8 mouse cellular contexts compared by ENCODE assay signal in genomic region chr7:16931968-16932627, GRCm38 (mm10). TPM values are rescaled to one million over a fixed set of nuclear protein-coding genes. Genes with fewer than 3 reads are reported as not detected.
DNase-seq lines count a peak whose midpoint lies in the region; ATAC-seq lines count a peak whose summit lies in the region.

No protein-coding gene starts in this region.

- no peak overlapping the region for H3K9ac ChIP-seq in heart, embryonic 15.5 days
- no peak overlapping the region for H3K9ac ChIP-seq in liver, embryonic 16.5 days (ENCODE audit: low read depth, low read length)
- no peak overlapping the region for H3K9ac ChIP-seq in neural tube, embryonic 14.5 days (replicated peaks; ENCODE audit: low read depth, low read length)

- no peaks in the 10 kb centered on the region for H3K9me3 ChIP-seq in heart, embryonic 15.5 days (replicated peaks)
- no peaks in the 10 kb centered on the region for H3K9me3 ChIP-seq in liver, embryonic 16.5 days (replicated peaks; ENCODE audit: control insufficient read depth, low read length)
- no peaks in the 10 kb centered on the region for H3K9me3 ChIP-seq in neural tube, embryonic 14.5 days (ENCODE audit: control insufficient read depth, low read length)

- ATAC-seq in erythroblast, adult 5-6 weeks (replicated peaks; ENCODE audit: low FRiP score, poor library complexity, severe bottlenecking), result peak; percentile 88
- ATAC-seq in heart, embryonic 15.5 days (replicated peaks; ENCODE audit: insufficient number of reproducible peaks, insufficient read depth, low FRiP score, low read depth), result peak; percentile 61
- peak; percentile 64 for ATAC-seq in liver, embryonic 16.5 days (ENCODE audit: low read depth)
- ATAC-seq in neural tube, embryonic 14.5 days (ENCODE audit: low read depth), result peak; percentile 66

- 0 out of 2 replicates have a peak, but pooled peaks cover 2% of the 10 kb centered on the region for H3K4me1 ChIP-seq in heart, embryonic 15.5 days (replicated peaks)
- H3K4me1 ChIP-seq in liver, embryonic 16.5 days (ENCODE audit: control insufficient read depth, low read depth, low read length), result no peaks in the 10 kb centered on the region
- H3K4me1 ChIP-seq in neural tube, embryonic 14.5 days (ENCODE audit: control insufficient read depth, insufficient read depth, low read length), result 0 out of 2 replicates have a peak, but pooled peaks cover 4% of the 10 kb centered on the region

- DNase-seq in ES-CJ7 (ENCODE audit: low read depth, low spot score), result peak; percentile 84
- peak; percentile 96 for DNase-seq in brain, adult 2 months (ENCODE audit: low read depth, low spot score)
- DNase-seq in kidney, postnatal 14 days, result peak; percentile 88
- DNase-seq in thymus, postnatal 0 days (ENCODE audit: low spot score), result peak; percentile 87

- no peak overlapping the region for H3K4me2 ChIP-seq in heart, embryonic 15.5 days
- no peak overlapping the region for H3K4me2 ChIP-seq in liver, embryonic 16.5 days (ENCODE audit: low read depth, low read length)
- H3K4me2 ChIP-seq in neural tube, embryonic 14.5 days (ENCODE audit: low read depth, low read length), result no peak overlapping the region

- WGBS in heart, embryonic 15.5 days, result 20% methylated on average over 14 of the region's 14 CpGs
- WGBS in liver, embryonic 16.5 days (ENCODE audit: insufficient replicate concordance), result 19% methylated on average over 14 of the region's 14 CpGs
- WGBS in neural tube, embryonic 14.5 days, result 22% methylated on average over 14 of the region's 14 CpGs

- H3K4me3 ChIP-seq in heart, embryonic 15.5 days, result no peak overlapping the region
- H3K4me3 ChIP-seq in liver, embryonic 16.5 days (ENCODE audit: low read depth, low read length), result no peak overlapping the region
- no peak overlapping the region for H3K4me3 ChIP-seq in neural tube, embryonic 14.5 days (ENCODE audit: low read depth, low read length)

- no peaks in the 10 kb centered on the region for H3K36me3 ChIP-seq in heart, embryonic 15.5 days
- no peaks in the 10 kb centered on the region for H3K36me3 ChIP-seq in liver, embryonic 16.5 days (ENCODE audit: control insufficient read depth, insufficient read depth)
- H3K36me3 ChIP-seq in neural tube, embryonic 14.5 days (ENCODE audit: control insufficient read depth, insufficient read depth, low read length), result no peaks in the 10 kb centered on the region

- no peaks in the 10 kb centered on the region for H3K27me3 ChIP-seq in heart, embryonic 15.5 days
- H3K27me3 ChIP-seq in liver, embryonic 16.5 days (ENCODE audit: control insufficient read depth, insufficient read depth, low read depth, low read length), result no peaks in the 10 kb centered on the region
- no peaks in the 10 kb centered on the region for H3K27me3 ChIP-seq in neural tube, embryonic 14.5 days (ENCODE audit: control insufficient read depth, insufficient read depth, low read length)

- H3K27ac ChIP-seq in heart, embryonic 15.5 days, result no peak overlapping the region
- no peak overlapping the region for H3K27ac ChIP-seq in liver, embryonic 16.5 days (ENCODE audit: low read length)
- no peak overlapping the region for H3K27ac ChIP-seq in neural tube, embryonic 14.5 days (ENCODE audit: low read depth, low read length)

RNA-seq across cellular contexts. Expression of gene Calm3, which starts 8.2 kb away (rescaled TPM):
- 41.1 and 44.1 TPM in 2 replicates for total RNA-seq in erythroblast, adult 5-6 weeks (2015; ENCODE audit: low replicate concordance)
- 157 and 162 TPM in 2 replicates for total RNA-seq in erythroblast, adult 5-6 weeks (2017; ENCODE audit: low replicate concordance)
- polyA plus RNA-seq in heart, embryonic 15.5 days (2015; fragmentation: Nextera tagmentation; extraction: Ambion mirVana), result 96.4 and 98.4 TPM in 2 replicates
- 81.6 and 86.6 TPM in 2 replicates for polyA plus RNA-seq in liver, embryonic 16.5 days (2015; fragmentation: Nextera tagmentation; extraction: Ambion mirVana)
- 412 and 503 TPM in 2 replicates for polyA plus RNA-seq in neural tube, embryonic 14.5 days (2014; fragmentation: Nextera tagmentation; extraction: Ambion mirVana)
- 201 and 212 TPM in 2 replicates for polyA plus RNA-seq in thymus, postnatal 0 days (2015; fragmentation: Nextera tagmentation; extraction: Ambion mirVana)

RNA-seq across cellular contexts. Expression of gene Pnmal2, which starts 12.4 kb away (rescaled TPM):
- total RNA-seq in erythroblast, adult 5-6 weeks (2015; ENCODE audit: low replicate concordance), result not detected in 2 replicates
- total RNA-seq in erythroblast, adult 5-6 weeks (2017; ENCODE audit: low replicate concordance), result not detected in 2 replicates
- polyA plus RNA-seq in heart, embryonic 15.5 days (2015; fragmentation: Nextera tagmentation; extraction: Ambion mirVana), result 4.7 and 6.2 TPM in 2 replicates
- 0.20 and 0.42 TPM in 2 replicates for polyA plus RNA-seq in liver, embryonic 16.5 days (2015; fragmentation: Nextera tagmentation; extraction: Ambion mirVana)
- 68.1 and 92.1 TPM in 2 replicates for polyA plus RNA-seq in neural tube, embryonic 14.5 days (2014; fragmentation: Nextera tagmentation; extraction: Ambion mirVana)
- 5.1 and 6.4 TPM in 2 replicates for polyA plus RNA-seq in thymus, postnatal 0 days (2015; fragmentation: Nextera tagmentation; extraction: Ambion mirVana)

RNA-seq across cellular contexts. Expression of gene Ptgir, which starts 25.8 kb away (rescaled TPM):
- total RNA-seq in erythroblast, adult 5-6 weeks (2015; ENCODE audit: low replicate concordance), result 1.3 and 6.7 TPM in 2 replicates
- total RNA-seq in erythroblast, adult 5-6 weeks (2017; ENCODE audit: low replicate concordance), result 1.5 and 1.8 TPM in 2 replicates
- 0.86 and 1.2 TPM in 2 replicates for polyA plus RNA-seq in heart, embryonic 15.5 days (2015; fragmentation: Nextera tagmentation; extraction: Ambion mirVana)
- 1.2 and 1.3 TPM in 2 replicates for polyA plus RNA-seq in liver, embryonic 16.5 days (2015; fragmentation: Nextera tagmentation; extraction: Ambion mirVana)
- 1.2 TPM in 1 of 2 replicates, not detected in the other for polyA plus RNA-seq in neural tube, embryonic 14.5 days (2014; fragmentation: Nextera tagmentation; extraction: Ambion mirVana)
- polyA plus RNA-seq in thymus, postnatal 0 days (2015; fragmentation: Nextera tagmentation; extraction: Ambion mirVana), result 1.9 and 2.6 TPM in 2 replicates

RNA-seq across cellular contexts. Expression of gene Pnmal1, which starts 27.4 kb away (rescaled TPM):
- not detected in 2 replicates for total RNA-seq in erythroblast, adult 5-6 weeks (2015; ENCODE audit: low replicate concordance)
- total RNA-seq in erythroblast, adult 5-6 weeks (2017; ENCODE audit: low replicate concordance), result not detected in 2 replicates
- polyA plus RNA-seq in heart, embryonic 15.5 days (2015; fragmentation: Nextera tagmentation; extraction: Ambion mirVana), result 0.05 and 0.24 TPM in 2 replicates
- polyA plus RNA-seq in liver, embryonic 16.5 days (2015; fragmentation: Nextera tagmentation; extraction: Ambion mirVana), result 0.02 and 0.05 TPM in 2 replicates
- 60.1 and 60.7 TPM in 2 replicates for polyA plus RNA-seq in neural tube, embryonic 14.5 days (2014; fragmentation: Nextera tagmentation; extraction: Ambion mirVana)
- 0.04 TPM in 2 replicates for polyA plus RNA-seq in thymus, postnatal 0 days (2015; fragmentation: Nextera tagmentation; extraction: Ambion mirVana)

RNA-seq across cellular contexts. Expression of gene Gng8, which starts 40.5 kb away (rescaled TPM):
- total RNA-seq in erythroblast, adult 5-6 weeks (2015; ENCODE audit: low replicate concordance), result not detected in 2 replicates
- not detected in 2 replicates for total RNA-seq in erythroblast, adult 5-6 weeks (2017; ENCODE audit: low replicate concordance)
- polyA plus RNA-seq in heart, embryonic 15.5 days (2015; fragmentation: Nextera tagmentation; extraction: Ambion mirVana), result 4.2 and 5.2 TPM in 2 replicates
- 0.17 TPM in 1 of 2 replicates, not detected in the other for polyA plus RNA-seq in liver, embryonic 16.5 days (2015; fragmentation: Nextera tagmentation; extraction: Ambion mirVana)
- 0.39 and 9.8 TPM in 2 replicates for polyA plus RNA-seq in neural tube, embryonic 14.5 days (2014; fragmentation: Nextera tagmentation; extraction: Ambion mirVana)
- 0.44 and 0.85 TPM in 2 replicates for polyA plus RNA-seq in thymus, postnatal 0 days (2015; fragmentation: Nextera tagmentation; extraction: Ambion mirVana)
